Mouse (Mus musculus): ENCODE data around the gene Git1. TPM values are rescaled to one million over a fixed set of nuclear protein-coding genes. Genes with fewer than 3 reads are reported as not detected.
A peak's percentile ranks its signal among the peaks of the same experiment; 100 is the strongest.

The Git1 gene
- polyA plus RNA-seq, 1 experiment from 2014 or later, result 1.8 TPM

GRCm38 (mm10) chr11:77483510-77484255, 9.7 kb upstream of the Git1 start:
- Histone ChIP-seq H3K4me2 (no peak overlapping the region), H3K9ac (no peak overlapping the region), H3K27me3 (peaks cover 10% of the 10 kb centered on the region), H3K4me1 (replicated peaks) (peaks cover 21% of the 10 kb centered on the region), H3K36me3 (no peaks in the 10 kb centered on the region), H3K27ac (no peak overlapping the region), H3K4me3 (replicated peaks) (no peak overlapping the region), H3K9me3 (replicated peaks) (no peaks in the 10 kb centered on the region)
- 44% methylated on average over 11 of the region's 11 CpGs for WGBS (ENCODE audit: insufficient replicate concordance)
- no peak for DNase-seq
- ATAC-seq (ENCODE audit: low read depth), result no peak

DNA sequence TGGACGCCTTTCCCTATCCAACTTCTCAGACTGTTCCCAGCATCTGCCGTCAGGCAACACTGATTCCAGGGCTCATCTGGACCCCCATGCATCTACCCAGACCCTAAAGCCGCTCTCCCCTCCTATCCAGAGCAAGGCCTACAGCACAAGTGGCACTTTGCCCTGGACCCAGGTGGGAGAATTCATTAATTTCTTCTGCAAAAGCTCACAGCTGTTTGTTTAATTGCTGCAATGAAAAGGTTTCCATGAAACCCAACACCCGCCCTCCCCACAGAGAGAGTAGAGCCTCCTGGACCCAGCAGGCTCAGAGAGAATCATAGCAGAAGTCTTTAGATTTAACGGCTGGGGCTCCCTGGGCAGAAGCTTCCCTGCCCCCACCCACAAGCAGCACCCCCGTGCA, 8.1 kb upstream of the Git1 start:
- no peak for ATAC-seq (ENCODE audit: low read depth)
- Histone ChIP-seq H3K9ac (no peak overlapping the region), H3K4me2 (no peak overlapping the region), H3K9me3 (replicated peaks) (no peaks in the 10 kb centered on the region), H3K4me1 (replicated peaks) (peaks cover 33% of the 10 kb centered on the region), H3K4me3 (replicated peaks) (no peak overlapping the region), H3K27me3 (peaks cover 25% of the 10 kb centered on the region), H3K27ac (no peak overlapping the region), H3K36me3 (no peaks in the 10 kb centered on the region)
- WGBS (ENCODE audit: insufficient replicate concordance), result 70% methylated on average over 6 of the region's 6 CpGs
- no peak for DNase-seq

- DNase-seq (no peak), ATAC-seq (ENCODE audit: low read depth) (no peak)
- no peak overlapping the region for H3K27ac ChIP-seq
- no peak overlapping the region for H3K4me3 ChIP-seq (replicated peaks)
- H3K36me3 ChIP-seq, result no peaks in the 10 kb centered on the region
- 76% methylated on average over 5 of the region's 5 CpGs for WGBS (ENCODE audit: insufficient replicate concordance)
- H3K4me1 ChIP-seq (replicated peaks), result peaks cover 49% of the 10 kb centered on the region
- H3K27me3 ChIP-seq, result peaks cover 34% of the 10 kb centered on the region
- no peak overlapping the region for H3K4me2 ChIP-seq
- no peaks in the 10 kb centered on the region for H3K9me3 ChIP-seq (replicated peaks)
- H3K9ac ChIP-seq, result no peak overlapping the region
Measured at GRCm38 (mm10) chr11:77486798-77487197, 6.6 kb upstream of the Git1 start.

DNA sequence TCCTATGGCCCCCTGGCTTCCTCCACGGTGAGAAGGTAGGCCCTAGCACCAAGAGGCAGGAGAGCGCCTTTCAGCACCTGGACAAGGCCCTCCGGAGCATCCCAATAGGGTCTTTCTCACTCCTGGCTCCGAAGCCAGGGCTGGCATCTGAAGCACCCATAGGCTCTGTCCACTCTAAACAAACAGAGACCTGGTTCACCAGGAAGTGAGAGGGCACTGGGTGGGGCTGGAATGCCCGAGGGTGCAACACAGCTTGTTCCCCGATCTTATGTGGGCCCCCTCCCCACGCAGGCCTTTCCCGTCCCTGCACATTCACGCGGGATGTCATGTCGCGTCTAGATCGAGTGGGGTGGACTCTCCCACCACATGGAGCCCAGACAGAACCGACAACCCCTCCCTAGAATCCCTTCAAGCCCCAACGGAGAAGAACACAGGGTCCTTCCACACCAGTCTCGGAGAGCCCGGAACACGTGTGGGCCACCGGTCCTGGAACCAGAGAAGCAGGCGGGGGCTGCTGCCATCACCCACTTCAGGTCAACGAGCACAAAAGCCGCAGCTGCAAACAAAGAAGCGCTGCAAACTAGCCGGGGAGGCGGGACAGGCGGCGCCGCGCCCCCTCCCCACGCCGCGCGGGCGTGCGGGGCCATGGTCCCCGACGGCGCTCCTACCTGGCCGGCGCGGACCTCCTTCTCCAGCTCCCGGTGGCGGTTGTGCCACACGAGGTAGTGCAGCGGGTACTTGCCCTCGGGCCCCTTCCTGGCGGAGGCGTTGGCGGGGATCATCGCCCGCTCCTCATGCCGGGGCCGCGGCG, 4.4 kb upstream of the Git1 start:
- ATAC-seq (ENCODE audit: low read depth) (no peak), DNase-seq (no peak)
- H3K36me3 ChIP-seq, result no peaks in the 10 kb centered on the region
- H3K27ac ChIP-seq, result no peak overlapping the region
- H3K4me2 ChIP-seq, result peak overlapping the region; percentile 96
- peak overlapping the region; percentile 72 for H3K4me3 ChIP-seq (replicated peaks)
- no peaks in the 10 kb centered on the region for H3K9me3 ChIP-seq (replicated peaks)
- peaks cover 55% of the 10 kb centered on the region for H3K4me1 ChIP-seq (replicated peaks)
- H3K9ac ChIP-seq, result peak overlapping the region; percentile 75
- peaks cover 34% of the 10 kb centered on the region for H3K27me3 ChIP-seq
- WGBS (ENCODE audit: insufficient replicate concordance), result 6% methylated on average over 55 of the region's 55 CpGs

GRCm38 (mm10) chr11:77489591-77490235, 3.6 kb upstream of the Git1 start, which contains the start of gene Ankrd13b:
TSS of gene Ankrd13b (minus strand) at chr11:77489678.
- ATAC-seq (ENCODE audit: low read depth), result 0 out of 2 replicates have a peak, but pooled peaks have one; percentile 9
- peak within 1 kb of the TSS; percentile 98 for H3K4me2 ChIP-seq
- WGBS (ENCODE audit: insufficient replicate concordance), result under 1% methylated on average over 67 of the region's 87 CpGs
- no peak for DNase-seq
- H3K4me3 ChIP-seq (replicated peaks), result peak within 1 kb of the TSS; percentile 72
- H3K4me1 ChIP-seq (replicated peaks), result peaks cover 62% of the 10 kb centered on the region
- H3K9ac ChIP-seq, result peak within 1 kb of the TSS; percentile 75
- no peaks in the 10 kb centered on the region for H3K9me3 ChIP-seq (replicated peaks)
- H3K27ac ChIP-seq, result no peak within 1 kb of the TSS
- H3K36me3 ChIP-seq, result no peaks in the 10 kb centered on the region
- H3K27me3 ChIP-seq, result peaks cover 34% of the 10 kb centered on the region

DNA sequence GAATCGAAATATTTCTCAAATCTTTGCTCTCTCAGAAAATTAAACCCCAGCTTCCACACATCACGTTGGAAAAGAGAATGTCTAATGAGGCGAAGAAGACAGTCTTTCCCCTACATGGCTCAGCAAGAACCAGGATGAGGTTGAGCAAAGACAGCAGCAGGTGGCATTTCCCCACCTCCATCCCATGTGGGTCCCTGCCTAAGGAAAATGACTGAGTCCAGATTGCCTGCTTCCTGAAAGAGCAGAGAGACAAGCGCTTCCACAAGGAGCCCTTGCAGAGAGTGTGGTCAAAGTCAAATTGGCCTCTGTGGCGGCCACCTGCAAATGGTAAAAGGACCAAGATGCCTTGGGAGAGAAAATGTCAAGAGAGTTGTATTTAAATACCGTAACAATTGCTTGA, 2.9 kb upstream of the Git1 start:
- Histone ChIP-seq H3K4me1 (replicated peaks) (peaks cover 69% of the 10 kb centered on the region), H3K9ac (no peak overlapping the region; the same call in 1 of the 2 replicates), H3K4me3 (replicated peaks) (no peak overlapping the region), H3K27me3 (peaks cover 34% of the 10 kb centered on the region), H3K27ac (no peak overlapping the region), H3K4me2 (peak overlapping the region; percentile 98), H3K36me3 (no peaks in the 10 kb centered on the region), H3K9me3 (replicated peaks) (no peaks in the 10 kb centered on the region)
- ATAC-seq (ENCODE audit: low read depth) (no peak), DNase-seq (no peak)
- WGBS (ENCODE audit: insufficient replicate concordance), result 65% methylated on average over 6 of the region's 6 CpGs

- ATAC-seq (ENCODE audit: low read depth) (peak; percentile 57), DNase-seq (peak; percentile 78)
- H3K27ac ChIP-seq, result 0 out of 2 replicates have a peak overlapping the region, but pooled peaks have one; percentile 81
- whole genome bisulfite sequencing (ENCODE audit: insufficient replicate concordance), result under 1% methylated on average over 13 of the region's 13 CpGs
- H3K4me2 ChIP-seq, result peak overlapping the region; percentile 98
- peaks cover 34% of the 10 kb centered on the region for H3K27me3 ChIP-seq
- H3K4me1 ChIP-seq (replicated peaks), result peaks cover 76% of the 10 kb centered on the region
- H3K4me3 ChIP-seq (replicated peaks), result peak overlapping the region; percentile 87
- no peaks in the 10 kb centered on the region for H3K9me3 ChIP-seq (replicated peaks)
- H3K36me3 ChIP-seq, result no peaks in the 10 kb centered on the region
- H3K9ac ChIP-seq, result peak overlapping the region; percentile 88
Measured at GRCm38 (mm10) chr11:77491123-77491501, 2.2 kb upstream of the Git1 start.

GRCm38 (mm10) chr11:77491502-77492291, 1.7 kb upstream of the Git1 start:
- WGBS (ENCODE audit: insufficient replicate concordance), result under 1% methylated on average over 23 of the region's 23 CpGs
- peak overlapping the region; percentile 98 for H3K4me2 ChIP-seq
- no peaks in the 10 kb centered on the region for H3K9me3 ChIP-seq (replicated peaks)
- DNase-seq, result peak; percentile 45
- peaks cover 34% of the 10 kb centered on the region for H3K27me3 ChIP-seq
- ATAC-seq (ENCODE audit: low read depth), result peak; percentile 22; the same call in 1 of the 2 replicates
- peak overlapping the region; percentile 87 for H3K4me3 ChIP-seq (replicated peaks)
- peak overlapping the region; percentile 81 for H3K27ac ChIP-seq
- no peaks in the 10 kb centered on the region for H3K36me3 ChIP-seq
- peaks cover 79% of the 10 kb centered on the region for H3K4me1 ChIP-seq (replicated peaks)
- peak overlapping the region; percentile 88 for H3K9ac ChIP-seq

DNA sequence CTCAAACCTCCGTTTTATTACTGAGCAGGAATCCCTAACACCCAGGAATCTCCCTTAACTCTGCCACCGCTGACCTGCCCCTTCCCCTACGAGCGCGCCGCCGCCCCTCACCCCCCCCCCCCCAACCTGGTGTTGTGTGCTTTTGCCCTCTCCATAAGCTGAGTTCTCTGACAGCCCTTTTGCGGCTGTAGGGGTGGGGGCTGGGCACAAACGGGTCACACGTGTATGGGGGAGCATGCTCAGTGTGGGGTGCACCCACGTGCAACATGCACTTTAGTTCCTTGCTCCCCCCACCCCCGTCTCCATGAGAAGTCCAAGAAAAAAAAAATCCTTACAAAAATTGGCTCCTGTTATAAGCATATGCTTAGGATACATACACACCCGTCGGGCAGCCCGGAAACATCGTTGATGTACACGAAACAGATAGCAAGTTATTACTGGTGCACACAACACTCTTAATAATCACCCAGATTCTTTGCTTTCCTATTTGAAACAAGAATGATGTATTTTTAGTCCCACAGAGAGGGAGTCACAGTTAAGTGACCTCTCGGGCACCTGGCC, 971 bp upstream of the Git1 start:
- Histone ChIP-seq H3K9ac (peak overlapping the region; percentile 88), H3K27ac (peak overlapping the region; percentile 81), H3K9me3 (replicated peaks) (no peaks in the 10 kb centered on the region), H3K4me1 (replicated peaks) (peaks cover 86% of the 10 kb centered on the region), H3K27me3 (peaks cover 34% of the 10 kb centered on the region), H3K4me2 (peak overlapping the region; percentile 98), H3K36me3 (no peaks in the 10 kb centered on the region), H3K4me3 (replicated peaks) (peak overlapping the region; percentile 87)
- DNase-seq, result peak; percentile 27
- 0% methylated on average over 18 of the region's 18 CpGs for WGBS (ENCODE audit: insufficient replicate concordance)
- no peak for ATAC-seq (ENCODE audit: low read depth)

- ATAC-seq (ENCODE audit: low read depth) (peak; percentile 85), DNase-seq (peak; percentile 85)
- Histone ChIP-seq H3K4me2 (peak overlapping the region; percentile 98), H3K4me1 (replicated peaks) (peaks cover 89% of the 10 kb centered on the region), H3K27ac (peak overlapping the region; percentile 81), H3K4me3 (replicated peaks) (peak overlapping the region; percentile 87), H3K9me3 (replicated peaks) (no peaks in the 10 kb centered on the region), H3K9ac (peak overlapping the region; percentile 88), H3K27me3 (peaks cover 32% of the 10 kb centered on the region), H3K36me3 (no peaks in the 10 kb centered on the region)
- WGBS (ENCODE audit: insufficient replicate concordance), result under 1% methylated on average over 31 of the region's 32 CpGs
Measured at GRCm38 (mm10) chr11:77492911-77493332, 440 bp upstream of the Git1 start.

Measured in liver, embryonic 13.5 days (tissue).